Mouse (Mus musculus) gastrocnemius, postnatal 25 days (tissue): Measurements from ENCODE around the gene Homer2. TPM values are rescaled to one million over a fixed set of nuclear protein-coding genes. Genes with fewer than 3 reads are reported as not detected.
A peak's percentile ranks its signal among the peaks of the same experiment; 100 is the strongest.

Experiments used
- DNase-seq: peaks from one replicate; pipeline ENCODE4 v3.0.0; 2022
- long read RNA-seq, 2 experiments: library from polyadenylated mRNA; stranded (forward); transcript quantifications; one replicate each; pipeline ENCODE4 v2.0.0; 2021
- total RNA-seq, 2 experiments: library from RNA; stranded (reverse); gene quantifications; 1 replicate in 1 of 2; 2 replicates in 1 of 2; pipeline ENCODE4 v1.2.3; 2021

Homer2 gene
- 10 to 100 TPM; 38.5 to 70.4 TPM for total RNA-seq
- long read RNA-seq, experiment 1, transcript Homer2-206 (9 exons, 1,634 nt) = minor isoform, 20 of 67 reads
- long read RNA-seq, experiment 1, transcript Homer2-201 (9 exons, 1,736 nt) = major isoform, 27 of 67 reads
- long read RNA-seq, experiment 1, partial matches to known transcripts = 2 of 67 reads
- long read RNA-seq, experiment 1, other reads (novel, unspliced or antisense) = 18 of 67 reads
- long read RNA-seq, experiment 2, transcript Homer2-201 (9 exons, 1,736 nt) = major isoform, 42 of 75 reads
- long read RNA-seq, experiment 2, transcript Homer2-206 (9 exons, 1,634 nt) = minor isoform, 18 of 75 reads
- long read RNA-seq, experiment 2, partial matches to known transcripts = 4 of 75 reads
- long read RNA-seq, experiment 2, other reads (novel, unspliced or antisense) = 11 of 75 reads

GRCm38 (mm10) chr7:81707471-81708140, at the start of gene Homer2:
Gene Homer2 (minus strand): TSS chr7:81707527.
- peak; percentile 22 for DNase-seq

GRCm38 (mm10) chr7:81747956-81748355, 40.6 kb upstream of the Homer2 start:
- no peak for DNase-seq

- DNase-seq = peak; percentile 11
These were observed 36.8 kb upstream of the Homer2 start for GRCm38 (mm10) chr7:81744145-81744544.

DNA sequence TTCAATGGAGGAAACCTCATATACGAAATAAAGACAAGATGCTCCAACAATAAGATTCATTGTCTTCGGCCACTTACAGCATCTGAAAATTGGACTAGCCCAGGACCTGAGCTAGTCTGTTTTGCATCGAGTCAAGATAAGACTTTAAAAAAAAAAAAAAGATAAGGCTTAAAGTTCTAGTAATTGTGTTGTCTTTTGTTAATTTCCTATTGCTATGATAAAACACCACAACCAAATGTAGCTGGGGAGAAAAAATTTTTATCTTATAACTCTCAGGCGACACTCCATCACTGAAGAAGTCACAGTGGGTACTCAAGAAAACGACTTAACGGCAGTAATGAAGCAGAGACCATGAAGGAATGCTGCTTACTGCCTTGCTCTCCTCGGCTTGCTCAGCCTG, 32.7 kb upstream of the Homer2 start:
- DNase-seq = no peak

DNA sequence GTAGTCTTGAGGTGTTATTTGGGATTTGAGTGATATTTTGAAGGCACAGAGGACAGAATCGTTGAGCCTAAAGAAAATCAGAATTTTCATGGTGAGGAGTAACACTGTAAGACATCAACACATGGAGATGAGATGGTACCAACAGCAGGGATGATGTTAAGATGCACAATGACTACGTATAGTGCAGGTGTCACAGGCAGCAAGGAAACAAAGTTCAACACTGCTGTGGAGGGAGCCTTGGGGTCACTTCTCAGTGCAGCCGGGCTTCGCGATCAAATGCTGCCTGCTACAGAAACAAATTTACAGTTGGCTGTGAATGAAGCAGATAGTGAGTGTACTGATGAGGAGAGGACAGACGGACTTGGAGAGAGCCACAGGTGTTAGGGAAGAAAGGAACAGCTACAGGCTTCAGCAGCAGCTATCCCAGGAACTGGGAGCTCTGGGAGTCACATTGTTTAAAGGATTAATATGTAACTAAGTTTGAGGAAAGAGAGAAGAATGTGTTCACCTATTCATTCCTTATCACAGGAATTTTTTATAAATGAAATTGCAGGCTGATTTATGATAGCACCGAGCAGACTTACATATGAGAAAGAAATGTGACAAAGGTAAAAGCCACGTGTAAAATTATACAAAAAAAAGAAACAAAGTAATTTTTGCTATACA, 31.5 kb upstream of the Homer2 start:
- no peak for DNase-seq

DNA sequence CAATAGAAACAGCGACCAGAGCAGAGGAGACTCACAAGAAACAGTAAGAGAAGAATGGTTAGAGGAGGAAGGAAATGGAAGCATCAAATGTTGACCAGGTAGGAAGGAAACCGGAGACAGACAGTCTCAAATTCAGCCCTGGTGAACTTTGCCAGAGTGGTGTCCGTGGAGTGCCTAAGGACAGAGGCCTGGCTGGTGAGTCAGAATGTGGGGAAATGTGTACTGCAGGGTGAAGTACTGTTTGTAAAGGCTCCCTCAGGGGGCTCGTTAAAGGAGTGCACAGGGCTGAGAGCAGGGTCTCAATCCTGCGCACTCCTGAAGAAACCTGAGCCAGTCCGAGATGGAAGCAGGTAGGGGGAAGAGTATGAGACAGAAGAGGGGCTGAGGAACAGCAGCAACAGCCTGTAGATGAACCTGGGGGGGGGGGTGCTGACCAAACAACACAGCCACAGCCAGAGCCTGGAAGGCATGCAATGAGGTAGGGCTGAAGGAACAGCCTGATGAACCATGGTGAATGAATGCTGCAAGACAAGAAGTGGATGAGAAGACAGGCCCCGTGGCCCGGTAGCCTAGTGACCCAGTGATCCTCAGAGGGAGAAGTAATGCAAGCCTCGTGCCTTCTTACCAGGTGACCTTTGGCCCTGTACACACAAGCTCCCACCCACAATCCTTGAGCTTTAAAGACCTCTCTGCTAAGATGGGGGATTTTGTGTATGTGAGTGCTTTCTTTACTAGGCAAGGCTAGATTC, 28.1 kb upstream of the Homer2 start:
- DNase-seq = no peak

DNA sequence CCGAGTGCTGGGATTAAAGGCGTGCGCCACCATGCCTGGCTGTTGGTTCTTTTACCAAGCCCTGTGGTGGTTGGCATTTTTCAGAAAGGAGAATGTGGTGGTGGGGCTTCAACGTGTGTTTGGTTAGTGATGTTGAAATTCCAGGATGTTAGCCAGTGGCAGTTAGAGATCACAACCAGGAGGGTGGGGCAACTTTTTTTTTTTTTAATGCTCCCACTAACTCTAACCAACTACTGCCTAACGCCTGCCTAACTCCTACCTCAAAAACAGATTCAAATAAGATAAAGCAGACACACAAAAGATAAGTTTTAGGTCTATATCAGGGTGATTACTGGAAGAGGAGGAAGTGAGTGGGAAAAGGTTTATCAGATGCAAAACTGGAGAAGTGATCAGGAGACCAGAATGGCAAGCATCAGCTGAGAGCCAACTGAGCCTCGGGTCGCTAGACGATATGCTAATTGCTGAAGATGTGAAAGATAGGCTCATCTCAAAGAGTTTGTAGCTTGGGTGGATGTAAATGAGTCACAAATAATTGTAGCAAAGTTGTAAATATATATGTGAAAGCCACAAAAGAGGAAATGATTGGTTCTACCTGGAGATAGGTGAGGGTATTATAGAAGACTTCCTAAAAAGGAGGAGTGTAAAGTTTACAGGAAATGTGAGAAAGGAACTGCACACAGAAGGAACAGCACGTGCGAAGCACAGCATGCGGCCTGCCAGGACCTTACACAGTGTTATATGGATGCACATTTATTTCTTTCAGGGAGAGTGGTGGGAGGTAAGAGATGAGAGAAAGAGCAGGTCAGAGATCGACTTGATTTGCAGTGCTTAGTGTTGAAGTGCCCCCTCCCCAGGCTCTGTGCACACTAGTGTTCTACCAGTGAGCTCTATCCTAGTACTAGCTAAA, 25.1 kb upstream of the Homer2 start:
- DNase-seq = no peak

DNA sequence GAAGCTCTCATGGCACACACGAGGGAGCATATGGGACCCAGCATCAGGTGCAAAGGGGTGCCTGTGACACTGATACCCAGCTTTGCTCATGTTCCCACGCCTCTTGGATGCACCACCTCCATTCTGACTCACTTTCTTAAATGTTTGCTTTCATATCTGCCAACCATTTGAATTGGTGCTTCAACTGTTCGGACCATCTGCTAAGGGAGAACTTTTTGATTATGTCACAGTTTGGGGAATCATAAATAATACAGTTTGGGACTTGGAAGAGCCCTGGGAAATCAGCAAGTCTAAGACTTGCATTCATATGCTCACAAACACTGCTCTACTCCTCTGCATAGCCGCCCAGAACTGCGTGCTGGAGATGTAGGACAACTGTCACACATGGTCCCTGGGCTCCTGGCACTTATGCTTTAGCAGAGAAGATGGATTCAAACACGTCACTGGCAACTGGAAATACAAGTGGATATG, 23.9 kb upstream of the Homer2 start:
- no peak for DNase-seq

DNA sequence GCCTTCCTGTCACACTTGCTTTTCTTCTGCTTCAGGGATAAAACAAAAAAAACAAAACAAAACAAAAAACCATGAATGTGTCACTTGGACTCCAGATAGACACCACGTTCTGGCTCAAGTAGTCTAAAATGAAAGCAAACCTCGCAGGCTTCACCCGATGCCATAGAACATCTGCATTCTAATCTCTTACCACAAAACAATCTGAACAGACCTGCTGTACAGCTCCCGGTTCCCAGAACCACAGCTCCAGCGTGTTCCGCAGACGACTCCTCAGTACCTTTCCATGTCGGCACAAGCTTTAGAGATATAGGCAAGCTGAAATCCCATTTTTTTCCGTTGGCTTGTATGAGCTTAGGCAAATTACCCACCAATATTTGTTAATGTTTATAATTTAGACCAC, 22.5 kb upstream of the Homer2 start:
- no peak for DNase-seq

DNA sequence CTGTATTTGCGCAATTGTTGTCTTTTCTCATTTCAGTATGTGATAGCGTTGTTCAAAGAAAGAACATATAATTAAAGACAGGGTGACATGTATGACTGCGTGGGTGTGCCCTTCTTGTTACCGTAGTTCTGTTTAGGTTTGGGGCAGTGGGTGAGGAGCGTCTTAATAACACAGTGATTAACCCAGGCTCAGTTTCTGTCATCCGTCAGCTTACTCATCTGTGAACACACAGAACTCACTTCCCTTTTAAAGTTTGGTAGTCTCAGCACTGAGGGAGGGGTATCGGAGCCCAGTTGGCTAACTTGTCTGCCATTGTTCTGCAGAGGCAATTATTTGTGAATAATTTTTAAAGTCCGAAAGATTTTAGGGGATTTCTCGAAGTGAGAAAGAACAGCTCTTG, 20.4 kb upstream of the Homer2 start:
- DNase-seq = no peak

GRCm38 (mm10) chr7:81726728-81727005, 19.3 kb upstream of the Homer2 start:
- no peak for DNase-seq

DNA sequence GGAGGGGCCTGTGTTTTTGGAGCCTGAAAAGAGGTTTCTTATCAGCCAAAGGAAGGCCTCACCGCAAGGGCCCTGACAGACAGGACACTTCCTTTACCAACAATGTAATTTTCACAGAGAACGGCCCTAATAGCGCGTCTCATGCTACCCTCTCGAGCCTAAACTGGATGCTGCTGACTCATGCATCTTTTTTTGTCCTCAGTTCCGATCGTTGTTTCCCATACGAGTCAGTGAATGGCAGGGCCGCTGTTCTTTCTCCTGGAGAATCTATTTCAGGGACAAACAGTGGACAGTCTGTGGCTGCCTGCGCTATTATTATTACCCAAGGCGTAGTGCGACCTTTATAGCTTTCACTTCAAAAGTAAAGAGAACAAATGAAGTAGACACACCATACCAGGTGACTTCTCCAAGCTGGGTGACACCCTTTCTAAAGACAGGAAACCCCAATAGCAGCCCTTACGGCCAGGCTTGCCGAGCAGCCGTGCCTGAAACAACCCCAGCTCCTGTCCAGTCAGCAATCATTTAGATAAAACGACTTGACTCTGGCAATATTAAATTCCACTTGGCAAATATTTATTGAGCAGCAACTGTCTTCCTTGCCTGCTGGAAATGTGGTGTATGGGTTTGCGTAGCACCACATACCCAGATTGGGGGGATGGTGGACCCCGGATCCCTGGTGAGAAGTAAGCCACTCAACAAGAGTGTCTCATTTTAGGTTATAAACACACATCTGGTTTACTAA, 18.8 kb upstream of the Homer2 start:
- no peak for DNase-seq

DNA sequence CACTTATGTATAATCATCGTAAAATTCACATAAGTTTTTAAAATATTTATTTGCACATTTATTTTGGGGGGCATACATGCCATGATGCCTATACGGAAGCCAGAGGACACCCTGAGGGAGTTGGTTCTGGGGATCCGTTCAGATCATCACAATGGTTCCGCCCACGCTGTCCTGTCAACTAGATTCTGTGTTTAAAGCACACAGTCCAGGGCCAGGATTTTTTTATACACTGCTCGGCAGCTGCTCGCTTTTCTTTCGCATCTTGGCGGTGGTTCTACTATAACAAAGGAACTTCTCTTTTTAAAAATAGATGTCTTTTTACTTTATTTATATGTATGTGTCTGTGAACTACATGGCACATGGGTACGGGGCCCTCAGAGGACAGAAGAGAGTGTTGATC, 16.5 kb upstream of the Homer2 start:
- DNase-seq = no peak

GRCm38 (mm10) chr7:81721271-81721670, 13.9 kb upstream of the Homer2 start:
- no peak for DNase-seq

DNA sequence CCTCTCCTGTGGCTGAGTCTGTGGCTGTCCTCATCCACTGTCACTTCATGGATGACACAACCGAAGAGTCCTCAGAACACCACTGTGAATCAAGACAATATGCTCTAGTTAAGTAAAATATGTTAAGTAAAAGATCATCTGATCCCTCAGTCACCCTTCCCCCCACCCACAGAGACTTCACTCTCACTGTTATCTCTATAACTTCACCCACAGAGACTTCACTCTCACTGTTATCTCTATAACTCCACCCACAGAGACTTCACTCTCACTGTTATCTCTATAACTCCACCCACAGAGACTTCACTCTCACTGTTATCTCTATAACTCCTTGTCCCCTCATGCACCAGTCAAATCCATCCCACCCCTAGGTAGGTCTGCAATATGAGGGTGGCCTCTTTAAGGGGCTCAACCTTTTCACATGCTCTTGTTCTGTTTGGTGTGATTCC, 11.9 kb upstream of the Homer2 start:
- no peak for DNase-seq

DNA sequence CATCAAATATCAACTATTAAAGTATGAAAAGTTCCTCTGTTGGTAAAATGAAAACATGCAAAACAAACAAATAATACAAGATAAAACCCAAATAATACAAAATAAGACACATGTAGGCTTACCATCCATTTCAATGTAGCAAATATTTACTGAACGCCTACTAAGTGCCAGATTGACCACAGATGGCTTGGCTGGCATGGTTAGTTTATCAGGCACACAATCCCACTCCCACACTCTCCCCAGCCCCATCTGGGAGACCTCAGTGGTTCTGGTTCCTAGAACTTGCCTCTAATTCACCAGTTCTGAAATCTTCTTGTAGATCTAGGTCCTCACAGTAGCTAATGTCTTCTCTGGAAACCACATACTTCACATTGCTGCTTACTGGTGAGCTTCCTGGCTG, 11.3 kb upstream of the Homer2 start:
- no peak for DNase-seq

DNA sequence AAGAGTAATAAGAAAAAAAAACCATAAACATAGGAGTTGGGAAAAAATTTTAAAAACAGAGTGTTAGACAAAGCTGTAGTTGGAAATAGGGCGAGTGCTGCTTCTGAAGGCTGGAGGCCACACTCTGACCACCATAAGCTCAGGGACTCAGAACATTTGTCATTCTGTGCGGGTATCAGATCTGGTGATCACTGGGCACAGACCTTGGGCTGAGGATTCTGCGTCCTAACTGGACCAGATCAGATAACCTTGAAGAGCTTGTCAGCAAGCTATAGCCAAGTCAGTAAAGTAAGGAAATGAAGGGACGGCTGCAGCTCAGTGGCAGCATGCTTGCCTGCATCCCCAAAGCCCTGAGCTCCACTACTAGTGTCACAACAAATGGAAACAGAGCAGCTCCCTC, 2.8 kb upstream of the Homer2 start:
- no peak for DNase-seq

DNA sequence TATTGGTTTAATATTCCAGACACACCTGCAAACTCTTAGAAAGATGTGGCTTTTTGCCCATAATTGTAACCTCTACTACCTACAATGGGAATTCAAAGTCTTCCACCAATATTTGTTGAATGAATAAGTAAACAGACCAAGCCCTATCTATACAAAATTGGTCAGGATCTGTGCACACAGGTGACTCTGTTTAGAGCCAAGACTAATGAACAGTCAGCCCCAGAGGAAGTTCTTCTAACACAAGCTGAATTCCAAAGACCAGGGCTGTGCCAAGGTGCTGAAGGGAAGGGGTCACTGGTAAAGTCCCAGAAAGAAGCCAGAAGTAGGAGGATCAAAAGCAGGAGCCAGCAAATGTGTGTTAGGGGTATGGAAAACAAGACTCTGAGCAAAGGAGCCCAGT, 838 bp upstream of the Homer2 start:
- no peak for DNase-seq

DNA sequence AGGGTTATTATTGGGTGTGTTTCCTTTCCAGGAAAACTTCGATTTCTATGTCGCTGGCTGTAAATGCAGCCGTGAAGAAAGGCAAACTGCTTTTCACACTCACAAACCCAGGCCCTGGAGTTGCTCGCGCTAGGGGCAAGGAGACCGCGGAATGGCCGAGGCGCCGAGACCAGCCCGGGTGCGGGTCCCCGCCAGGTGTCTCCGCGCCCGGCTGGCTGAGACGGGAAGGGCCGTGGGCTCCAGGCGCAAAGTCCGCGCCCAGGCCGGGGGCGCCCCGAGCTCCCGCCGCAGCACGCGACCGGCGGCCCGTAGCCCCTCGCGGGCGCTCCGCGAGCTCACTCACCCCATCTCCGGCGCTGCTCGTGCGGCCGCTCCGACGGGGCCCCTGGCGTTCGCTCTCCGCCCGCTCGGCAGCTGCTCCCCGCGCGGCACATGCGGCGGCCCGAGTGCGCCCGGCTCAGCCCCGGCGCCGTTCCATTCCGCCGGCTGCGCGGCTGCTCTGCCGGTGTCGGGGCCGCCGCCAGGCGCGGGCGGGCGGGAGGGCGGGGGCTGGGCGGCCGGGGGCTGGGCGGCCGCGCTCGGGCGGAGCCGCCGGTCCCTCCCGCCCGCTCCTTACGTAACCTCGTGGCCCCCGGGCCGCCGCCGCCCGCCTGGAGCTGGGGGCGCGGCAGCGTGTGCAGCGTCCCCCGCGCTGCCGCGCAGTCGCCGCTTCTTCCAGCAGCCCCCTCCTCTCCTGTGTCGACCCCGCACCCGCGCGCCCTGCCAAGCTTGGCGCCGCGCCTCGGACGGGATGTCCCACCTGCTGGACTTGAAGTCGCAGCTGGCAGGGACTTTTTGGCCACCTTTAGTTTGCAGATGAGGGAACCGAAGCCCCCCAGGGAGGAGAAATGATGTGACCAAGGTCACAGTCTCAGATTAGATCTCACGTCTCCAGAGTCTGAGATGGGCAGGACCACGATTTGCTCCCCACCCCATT, 623 bp downstream of the Homer2 start:
- peak; percentile 38 for DNase-seq

DNA sequence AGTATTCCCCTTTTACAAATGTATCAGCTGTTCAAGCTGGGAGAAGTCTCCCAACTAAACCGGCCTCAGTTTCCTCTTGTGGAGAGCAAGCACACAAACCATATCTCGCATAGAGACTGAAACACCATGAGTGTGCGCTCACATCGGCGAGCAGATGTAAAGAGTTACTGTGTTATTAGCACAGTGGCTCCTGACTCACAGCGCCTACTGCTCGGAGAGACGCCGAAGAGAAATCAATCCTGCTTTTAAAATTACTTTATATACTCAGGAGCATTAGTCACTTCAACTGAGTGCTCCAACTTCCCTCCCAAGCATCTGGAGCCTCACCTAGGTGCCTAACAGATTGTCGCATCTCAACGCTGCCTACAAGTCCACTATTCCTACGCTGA, 1.3 kb downstream of the Homer2 start:
- no peak for DNase-seq
